In genomic region chr5:66123295-66124088, GRCm38 (mm10) we compare ENCODE assay signal across 21 mouse cellular contexts. TPM values are rescaled to one million over a fixed set of nuclear protein-coding genes. Genes with fewer than 3 reads are reported as not detected.
A peak's percentile ranks its signal among the peaks of the same experiment; 100 is the strongest.
DNase-seq lines count a peak whose midpoint lies in the region; ATAC-seq lines count a peak whose summit lies in the region.
"Had no signal": no experiment of that assay in that cellular context is flagged by ENCODE, and none has a peak within 500 bp of the region (broad histone marks: within the 10 kb centered on the region; RNA-seq: fewer than 3 reads in every experiment).

No protein-coding gene starts in this region.

- H3K9me3 ChIP-seq in liver, embryonic 16.5 days (replicated peaks; ENCODE audit: control insufficient read depth, low read length) = no peaks in the 10 kb centered on the region
- H3K9me3 ChIP-seq in liver, embryonic 11.5 days (ENCODE audit: control insufficient read depth, low read length) = no peaks in the 10 kb centered on the region
- H3K9me3 ChIP-seq: embryonic facial prominence, embryonic 12.5 days; heart, embryonic 10.5 days; hindbrain, embryonic 13.5 days had no signal

- H3K27me3 ChIP-seq in liver, embryonic 16.5 days (ENCODE audit: control insufficient read depth, insufficient read depth, low read depth, low read length) = no peaks in the 10 kb centered on the region
- no peaks in the 10 kb centered on the region for H3K27me3 ChIP-seq in liver, embryonic 11.5 days (replicated peaks; ENCODE audit: control insufficient read depth, insufficient read depth, low read length)
- H3K27me3 ChIP-seq: embryonic facial prominence, embryonic 12.5 days; hindbrain, embryonic 13.5 days had no signal

- WGBS in liver, embryonic 16.5 days (ENCODE audit: insufficient replicate concordance) = 62% methylated on average over 12 of the region's 12 CpGs
- WGBS in liver, embryonic 11.5 days = 79% methylated on average over 12 of the region's 12 CpGs

- no peak overlapping the region for H3K4me2 ChIP-seq in liver, embryonic 16.5 days (ENCODE audit: low read depth, low read length)
- no peak overlapping the region for H3K4me2 ChIP-seq in liver, embryonic 11.5 days
- H3K4me2 ChIP-seq: embryonic facial prominence, embryonic 12.5 days; hindbrain, embryonic 13.5 days had no signal

- no peak overlapping the region for H3K27ac ChIP-seq in liver, embryonic 16.5 days (ENCODE audit: low read length)
- no peak overlapping the region for H3K27ac ChIP-seq in liver, embryonic 11.5 days (ENCODE audit: low read depth, low read length)
- H3K27ac ChIP-seq: embryonic facial prominence, embryonic 12.5 days; heart, embryonic 10.5 days; hindbrain, embryonic 13.5 days; hindbrain, postnatal 0 days had no signal

- H3K9ac ChIP-seq in liver, embryonic 16.5 days (ENCODE audit: low read depth, low read length) = no peak overlapping the region
- no peak overlapping the region for H3K9ac ChIP-seq in liver, embryonic 11.5 days (ENCODE audit: low read depth, low read length)
- H3K9ac ChIP-seq: embryonic facial prominence, embryonic 12.5 days; hindbrain, embryonic 13.5 days had no signal

- H3K4me1 ChIP-seq in liver, embryonic 16.5 days (ENCODE audit: control insufficient read depth, low read depth, low read length) = no peaks in the 10 kb centered on the region; the same call in 1 of the 2 replicates
- H3K4me1 ChIP-seq in liver, embryonic 11.5 days (replicated peaks; ENCODE audit: control insufficient read depth, insufficient read depth, low read length) = no peaks in the 10 kb centered on the region
- H3K4me1 ChIP-seq: hindbrain, embryonic 13.5 days had no signal

- peak; percentile 50; the same call in 1 of the 2 replicates for ATAC-seq in liver, embryonic 16.5 days (ENCODE audit: low read depth)
- ATAC-seq in liver, embryonic 11.5 days (replicated peaks; ENCODE audit: low FRiP score) = no peak
- ATAC-seq: CD4-positive, CD25-positive, alpha-beta regulatory T cell, adult 4 months; forebrain, embryonic 16.5 days; hindbrain, postnatal 0 days had no signal

- H3K4me3 ChIP-seq in liver, embryonic 16.5 days (ENCODE audit: low read depth, low read length) = no peak overlapping the region
- H3K4me3 ChIP-seq in liver, embryonic 11.5 days (ENCODE audit: low read depth, low read length) = no peak overlapping the region
- H3K4me3 ChIP-seq: embryonic facial prominence, embryonic 12.5 days; heart, embryonic 10.5 days; hindbrain, embryonic 13.5 days had no signal

- no peaks in the 10 kb centered on the region for H3K36me3 ChIP-seq in liver, embryonic 16.5 days (ENCODE audit: control insufficient read depth, insufficient read depth)
- no peaks in the 10 kb centered on the region for H3K36me3 ChIP-seq in liver, embryonic 11.5 days (ENCODE audit: control insufficient read depth, insufficient read depth, low read length)
- H3K36me3 ChIP-seq: embryonic facial prominence, embryonic 12.5 days; G1E; heart, embryonic 10.5 days; hindbrain, embryonic 13.5 days had no signal

- DNase-seq in adrenal gland, adult 2 months = peak; percentile 77
- DNase-seq in adrenal gland, adult 18-20 months (ENCODE audit: low spot score in 2 of 2) = no peak
- no peak for DNase-seq in liver, embryonic 11.5 days (ENCODE audit: low spot score)
- DNase-seq in 3134 (ENCODE audit: extremely low read depth, insufficient read length, low spot score) = peak; percentile 15
- peak; percentile 34 for DNase-seq in NIH3T3 (ENCODE audit: low read depth)
- no peak for DNase-seq in ovary, postnatal 36 days (ENCODE audit: low spot score)
- DNase-seq: B cell, adult 2 months; cerebellum, adult 11-12 months; cerebellum, adult 9-10 months; cerebellum, postnatal 25 days; gastrocnemius, postnatal 10 days; heart, adult 18-20 months; heart, postnatal 10 days had no signal

RNA-seq across cellular contexts. Expression of gene Rbm47, which starts 49.4 kb away (rescaled TPM):
- total RNA-seq in adrenal gland, adult 2 months (2021) = 100 to 1,000 TPM in 1 of 2 experiments, 10 to 100 TPM in 1; 78.8 to 121 TPM
- 62.9 and 84.7 TPM in 2 replicates for polyA plus RNA-seq in adrenal gland, adult 2 months (2012; rRNA removed)
- 100 to 1,000 TPM in 1 of 2 experiments, 10 to 100 TPM in 1; 74.5 to 128 TPM for total RNA-seq in adrenal gland, adult 18-20 months (2021)
- polyA plus RNA-seq in liver, embryonic 16.5 days (2015; fragmentation: Nextera tagmentation; extraction: Ambion mirVana) = 19.1 and 19.3 TPM in 2 replicates
- 13.5 and 13.9 TPM in 2 replicates for polyA plus RNA-seq in liver, embryonic 11.5 days (2014; fragmentation: Nextera tagmentation; extraction: Ambion mirVana)
- polyA plus RNA-seq: G1E had no signal

Comparison
In these comparisons a context has a peak if more than half of its experiments do, and no peak if none do; other contexts are left out.
1. DNase-seq: peak in adrenal gland, adult 2 months (single experiment), 3134 (single experiment) and NIH3T3 (single experiment); none in adrenal gland, adult 18-20 months (0 of 2), liver, embryonic 11.5 days (single experiment) and ovary, postnatal 36 days (single experiment).